Mouse (Mus musculus): ENCODE data around the gene Kcnk12.

Kcnk12 gene

DNA sequence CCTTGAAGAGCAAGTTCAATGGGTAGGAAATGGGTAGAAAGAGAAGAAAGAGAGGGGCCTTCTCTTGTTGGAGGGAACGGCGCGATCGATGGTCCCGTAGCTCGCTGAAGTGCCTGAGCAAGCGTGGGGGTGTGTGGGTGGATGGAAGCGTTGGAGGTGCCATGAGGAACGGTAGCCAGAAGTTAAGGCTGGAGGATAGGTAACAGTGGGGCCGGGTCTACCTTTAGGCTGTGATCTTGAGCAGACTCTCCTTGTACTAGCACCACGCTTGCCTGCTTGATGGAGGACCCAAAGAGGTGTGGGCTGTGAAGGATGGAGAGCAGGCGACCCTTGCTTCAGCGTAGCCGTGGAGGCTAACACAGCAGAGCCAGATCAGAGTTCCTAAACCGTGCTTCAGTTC lies 12.1 kb downstream of the Kcnk12 start:
- no peak for DNase-seq (ENCODE audit: low spot score)

DNA sequence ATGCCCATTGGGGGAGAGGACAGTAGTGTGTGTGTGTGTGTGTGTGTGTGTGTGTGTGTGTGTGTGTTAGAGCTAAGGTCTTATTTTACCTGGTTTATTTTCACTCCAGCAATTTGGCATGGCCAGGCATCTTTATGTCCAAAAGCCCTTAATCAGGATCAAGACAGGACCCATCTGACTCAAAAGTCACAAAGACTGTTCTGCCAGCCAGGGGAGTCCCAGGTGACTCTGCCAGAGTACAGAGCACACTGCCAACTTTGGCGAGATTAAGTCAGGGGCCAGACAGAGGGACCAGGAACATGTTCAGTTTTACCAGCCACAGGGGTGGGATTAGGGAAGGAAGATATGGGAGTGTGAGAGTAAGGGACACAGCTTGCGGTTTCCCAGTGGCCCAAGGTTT lies 12.9 kb downstream of the Kcnk12 start:
- no peak for DNase-seq (ENCODE audit: low spot score)

DNA sequence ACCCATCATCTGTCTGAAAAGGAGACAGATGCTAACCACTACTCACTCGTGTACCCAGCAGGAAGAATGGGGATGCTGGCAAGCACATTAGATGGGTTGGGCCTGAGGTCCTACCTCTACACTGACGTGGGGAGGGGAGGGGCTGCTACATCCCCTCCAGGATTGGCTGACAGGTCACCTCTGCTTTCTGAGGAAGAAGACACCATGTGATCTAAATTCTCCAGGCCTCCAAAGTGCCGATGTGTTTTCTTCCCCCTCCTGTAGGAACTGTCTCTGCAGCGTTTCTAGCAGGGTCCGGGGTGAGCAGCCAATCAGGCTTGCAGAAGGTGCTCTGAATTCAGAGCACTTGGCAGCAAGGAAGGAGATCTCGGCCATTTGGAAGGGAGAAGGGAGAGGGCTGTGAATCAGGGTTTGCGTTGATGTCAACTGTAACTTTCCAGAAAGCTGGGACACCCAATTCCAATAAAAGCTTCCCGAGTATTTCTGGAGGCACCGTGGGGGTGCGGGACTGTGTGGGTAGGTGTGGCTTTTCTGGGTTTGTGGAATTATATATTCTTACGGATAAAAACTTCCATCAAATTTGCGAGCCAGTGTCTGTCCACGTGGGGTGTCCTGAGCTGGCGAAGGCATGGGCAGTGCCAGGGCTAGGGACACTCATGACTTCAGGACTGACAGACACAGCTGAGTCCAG lies 13.5 kb downstream of the Kcnk12 start:
- DNase-seq (ENCODE audit: low spot score): no peak

DNA sequence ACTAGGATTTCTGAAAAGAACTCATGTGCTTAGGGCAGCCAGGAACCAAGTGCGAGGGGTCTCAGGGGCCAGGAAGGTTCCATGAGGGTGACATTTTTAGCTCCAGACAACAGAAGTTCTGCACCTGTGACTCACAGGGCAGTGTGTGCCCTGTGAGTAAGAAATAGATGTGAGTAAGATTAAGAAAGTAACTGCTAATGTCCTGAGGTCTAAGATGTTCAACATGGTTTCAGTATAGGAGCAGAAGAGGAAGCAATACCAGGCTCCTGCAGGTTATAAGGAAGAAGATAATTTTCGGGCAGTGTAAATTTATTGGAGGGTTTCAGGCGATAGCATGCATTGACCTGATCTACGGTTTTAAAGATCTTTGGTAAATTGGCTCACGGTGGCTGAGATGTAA lies 16.6 kb downstream of the Kcnk12 start:
- no peak for DNase-seq (ENCODE audit: low spot score)

DNA sequence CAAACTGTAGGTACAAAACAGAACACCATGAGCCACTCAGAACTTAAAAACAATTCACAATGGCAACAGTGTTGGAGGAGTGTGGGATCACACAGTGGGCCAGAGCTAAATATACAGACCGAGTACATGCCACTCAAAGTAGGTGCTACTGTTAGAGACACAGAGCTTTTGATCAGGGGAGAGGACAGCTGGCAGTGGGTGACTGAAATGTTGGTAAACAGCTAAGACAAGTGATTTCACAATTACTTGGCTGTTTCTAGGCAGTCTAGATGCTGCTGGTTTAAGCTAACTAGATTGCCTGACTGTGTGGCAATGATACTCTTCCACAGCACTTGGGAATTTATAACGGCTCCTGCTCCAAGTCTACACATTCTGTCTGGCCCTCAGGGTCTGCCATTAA lies 17.6 kb downstream of the Kcnk12 start:
- no peak for DNase-seq (ENCODE audit: low spot score)

DNA sequence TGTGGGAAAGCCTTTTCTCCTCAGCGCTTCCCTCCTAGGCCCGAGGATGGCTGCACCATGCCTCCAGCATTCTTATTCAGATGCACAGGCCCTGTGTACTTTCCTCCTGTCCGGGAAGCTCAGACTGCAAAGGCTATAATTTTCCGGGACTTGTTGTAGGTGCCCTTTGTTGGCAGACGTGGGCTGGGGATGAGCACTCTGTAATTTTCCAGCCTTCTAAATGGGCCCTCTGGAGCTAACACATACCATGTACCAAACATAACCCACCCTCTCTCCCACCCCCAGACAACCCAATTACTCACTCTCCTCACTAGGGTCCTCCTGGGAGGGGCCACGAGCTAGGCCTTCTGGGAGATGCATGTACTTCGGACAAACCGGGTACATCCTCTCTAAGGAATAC lies 22.8 kb downstream of the Kcnk12 start:
- DNase-seq (ENCODE audit: low spot score): no peak

DNA sequence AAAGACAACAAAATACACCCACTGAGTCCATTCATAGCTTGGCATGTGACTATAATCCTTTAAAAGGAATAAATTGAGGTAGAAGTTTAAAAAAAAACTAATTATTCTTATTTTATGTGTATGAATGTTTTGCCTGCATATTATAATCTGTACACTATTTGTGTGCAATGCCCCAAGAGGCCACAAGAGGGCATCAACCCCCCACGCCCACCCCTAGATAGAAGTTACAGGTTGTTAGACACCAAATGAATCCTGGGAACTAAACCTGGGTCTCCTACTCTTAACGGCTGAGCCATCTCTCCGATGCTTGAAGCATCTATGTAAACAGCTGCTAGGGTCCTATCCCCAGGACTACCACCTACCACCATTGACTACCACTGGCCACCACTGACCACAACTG lies 24.6 kb downstream of the Kcnk12 start:
- no peak for DNase-seq (ENCODE audit: low spot score)

DNA sequence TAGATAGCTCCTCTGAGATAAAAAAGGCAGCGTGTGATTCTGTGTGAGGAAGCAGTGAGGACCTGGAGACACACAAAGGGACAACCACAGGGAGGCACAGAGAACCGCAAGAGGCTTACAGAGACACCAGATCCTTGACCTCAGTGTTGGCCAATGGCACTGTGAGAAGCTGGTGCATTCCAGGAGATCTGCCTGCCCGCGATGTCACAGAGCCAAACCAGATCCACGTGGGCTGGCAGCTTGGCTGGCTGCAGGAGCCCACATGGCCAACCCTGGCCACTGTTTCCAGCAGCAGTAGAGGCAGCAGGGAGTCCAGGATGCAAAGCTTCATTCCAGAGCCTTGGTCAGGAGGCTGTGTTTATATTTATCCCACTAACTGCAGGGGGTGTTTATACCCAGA lies 27.0 kb downstream of the Kcnk12 start:
- no peak for DNase-seq (ENCODE audit: low spot score)

DNA sequence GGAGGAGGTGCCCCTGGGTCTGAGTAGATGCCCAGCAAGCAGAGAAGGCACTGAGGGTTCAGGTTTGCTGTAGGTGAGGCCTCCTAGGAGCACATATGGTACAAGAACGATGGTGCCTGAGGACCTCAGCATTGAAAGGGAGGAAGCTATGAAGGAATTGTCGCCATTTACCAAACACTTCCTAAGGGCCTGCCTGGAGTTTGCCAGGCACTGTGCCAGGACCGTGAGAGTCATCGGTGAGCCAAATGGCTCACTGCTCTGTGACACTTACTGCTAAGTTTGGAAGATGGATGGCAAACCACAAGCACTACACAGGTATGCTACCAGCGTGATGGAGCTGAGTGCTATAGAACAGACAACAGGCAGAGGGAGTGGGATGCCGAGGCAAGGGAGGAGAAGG lies 30.9 kb downstream of the Kcnk12 start:
- no peak for DNase-seq (ENCODE audit: low spot score)

DNA sequence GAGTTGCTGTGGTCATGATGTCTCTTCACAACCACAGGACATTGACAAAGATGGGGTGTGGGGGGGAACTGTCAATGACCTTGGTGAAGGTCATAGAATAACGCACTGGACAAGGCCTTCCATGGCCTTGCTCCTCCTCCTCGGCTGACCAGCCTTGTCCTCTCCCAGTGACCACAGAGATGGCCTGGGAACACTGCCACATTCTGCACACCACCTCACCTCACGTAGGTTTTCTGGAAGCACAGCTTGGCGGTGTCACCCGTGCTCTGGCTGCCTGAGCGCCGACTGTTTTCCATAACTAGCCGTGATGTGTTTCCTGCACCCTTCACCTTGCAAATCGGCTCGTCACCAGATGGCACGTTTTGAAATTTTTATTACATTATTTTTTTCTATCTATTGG lies 32.8 kb downstream of the Kcnk12 start:
- no peak for DNase-seq (ENCODE audit: low spot score)

DNA sequence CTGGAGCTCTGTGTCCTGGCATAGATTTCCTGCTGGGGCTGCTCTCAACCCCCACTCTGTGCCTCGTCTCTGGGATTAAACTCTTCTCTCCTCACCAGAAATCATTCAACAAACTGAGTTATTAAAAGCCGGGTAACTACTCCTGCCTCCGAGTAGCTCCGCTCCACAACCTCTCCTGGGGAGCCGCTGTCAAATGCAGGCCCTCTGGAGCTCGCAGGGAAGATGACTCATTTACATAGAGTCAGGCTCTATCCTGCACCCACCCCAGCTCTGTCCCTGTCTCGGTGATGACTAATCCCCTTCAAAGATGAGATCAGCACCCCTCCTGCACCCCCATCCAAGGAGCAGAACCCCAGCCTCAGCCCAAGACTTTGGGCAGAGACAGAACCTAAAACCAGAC lies 34.6 kb downstream of the Kcnk12 start:
- no peak for DNase-seq (ENCODE audit: low spot score)

DNA sequence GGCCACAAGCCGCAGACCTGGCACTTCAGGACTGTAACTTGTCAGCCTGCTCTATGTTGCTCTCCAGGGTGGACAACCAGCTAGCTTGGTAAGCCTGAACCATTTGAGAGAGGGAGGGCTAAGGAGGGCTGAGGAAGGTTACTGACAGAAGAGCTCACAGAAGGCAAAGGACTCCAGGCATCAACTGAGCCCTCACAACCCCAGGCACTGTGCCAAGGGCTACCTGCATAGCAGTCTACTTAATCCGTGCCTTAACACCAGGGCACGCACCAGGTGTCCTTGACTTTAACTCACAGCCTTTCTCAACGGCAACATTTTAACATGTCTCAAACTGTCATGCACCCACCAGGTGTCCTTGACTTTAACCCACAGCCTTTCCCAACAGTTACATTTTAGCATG lies 37.5 kb downstream of the Kcnk12 start:
- no peak for DNase-seq (ENCODE audit: low spot score)

DNA sequence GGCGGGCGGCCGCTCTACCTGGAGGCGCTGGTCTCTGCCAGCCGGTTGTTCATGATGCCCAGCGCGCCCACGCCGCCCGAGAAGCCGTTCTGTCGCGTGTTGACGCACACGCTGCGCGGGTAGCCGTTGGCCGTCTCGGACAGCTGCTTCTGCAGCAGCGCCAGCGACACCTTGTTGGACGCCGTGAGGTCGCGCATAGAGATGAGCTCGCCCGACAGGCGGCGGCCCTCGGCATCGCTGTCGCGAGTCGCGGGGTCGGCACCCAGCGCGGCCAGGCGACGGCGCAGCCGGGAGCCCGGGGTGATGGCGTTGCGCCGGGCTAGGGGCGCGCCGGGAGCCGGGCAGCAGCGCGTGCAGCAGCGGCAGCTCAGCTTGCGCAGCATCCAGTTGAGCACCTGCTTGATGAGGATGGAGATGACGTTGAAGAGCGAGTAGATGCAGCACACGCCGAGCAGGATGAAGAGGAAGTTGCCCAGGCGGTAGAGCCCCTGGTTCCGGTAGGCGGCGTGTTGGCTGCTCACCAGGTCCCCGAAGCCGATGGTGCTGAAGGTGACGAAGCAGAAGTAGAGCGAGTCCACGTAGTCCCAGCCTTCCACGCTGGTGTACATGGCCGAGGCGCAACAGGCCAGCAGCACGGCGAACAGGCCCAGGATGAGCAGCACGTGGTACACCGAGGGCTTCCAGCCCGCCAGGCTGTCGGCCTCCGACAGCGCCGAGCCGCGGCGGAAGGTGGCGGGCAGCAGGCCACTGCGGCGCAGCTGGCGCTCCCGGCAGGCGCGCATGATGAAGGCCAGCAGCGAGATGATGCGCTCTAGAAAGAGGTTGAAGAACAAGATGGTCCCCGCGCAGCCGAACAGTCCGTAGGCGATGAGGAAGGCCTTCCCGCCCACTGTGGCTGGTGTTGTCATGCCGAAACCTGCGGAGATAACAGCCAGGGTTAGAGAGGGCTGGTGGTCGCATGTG lies 51.6 kb downstream of the Kcnk12 start:
- peak; percentile 5 for DNase-seq (ENCODE audit: low spot score)

DNA sequence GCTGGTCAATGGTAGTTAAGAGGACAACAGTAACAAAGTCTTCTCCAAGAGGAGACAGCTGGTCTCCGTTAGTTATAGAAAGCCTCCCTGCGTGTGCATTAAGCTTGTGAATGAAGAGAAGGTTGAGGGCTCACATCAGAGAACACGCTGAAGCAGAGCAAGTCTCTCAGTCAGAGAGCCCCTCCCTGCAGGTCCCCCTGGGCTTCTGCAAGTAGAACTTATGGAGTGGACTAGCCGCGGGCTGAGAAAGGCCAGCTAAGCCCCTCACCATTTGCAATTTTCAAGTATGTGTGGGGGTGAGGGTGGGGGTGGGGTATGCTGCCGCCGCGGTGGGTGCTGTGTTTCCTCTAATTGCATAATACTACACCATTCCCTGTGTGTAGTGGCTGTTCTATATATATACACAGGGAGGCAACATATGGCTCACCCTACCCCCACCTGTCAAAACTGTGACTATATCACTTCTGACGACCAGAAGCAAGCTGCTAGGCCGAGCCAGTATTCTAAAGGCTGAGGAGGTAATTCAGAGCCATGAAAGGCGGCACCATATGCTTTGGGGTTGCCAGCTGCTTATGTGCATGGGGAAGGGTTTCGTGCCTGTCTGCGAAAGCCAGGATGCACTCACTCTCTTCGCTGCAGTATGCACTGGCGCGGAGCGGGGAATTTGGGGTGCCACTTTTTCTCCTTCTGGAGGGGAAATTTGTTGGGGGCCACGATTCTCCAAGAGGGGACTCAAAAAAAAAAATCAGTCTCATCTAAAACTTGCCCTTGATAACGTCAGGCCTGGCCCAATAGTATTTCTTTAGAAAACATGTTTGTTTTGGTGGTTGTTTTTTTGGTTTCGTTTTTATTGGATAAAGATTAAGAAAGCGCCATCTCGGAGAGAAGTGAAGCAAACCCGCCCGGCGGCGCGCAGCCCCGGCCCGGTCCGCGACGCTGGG lies 52.5 kb downstream of the Kcnk12 start:
- no peak for DNase-seq (ENCODE audit: low spot score)

DNA sequence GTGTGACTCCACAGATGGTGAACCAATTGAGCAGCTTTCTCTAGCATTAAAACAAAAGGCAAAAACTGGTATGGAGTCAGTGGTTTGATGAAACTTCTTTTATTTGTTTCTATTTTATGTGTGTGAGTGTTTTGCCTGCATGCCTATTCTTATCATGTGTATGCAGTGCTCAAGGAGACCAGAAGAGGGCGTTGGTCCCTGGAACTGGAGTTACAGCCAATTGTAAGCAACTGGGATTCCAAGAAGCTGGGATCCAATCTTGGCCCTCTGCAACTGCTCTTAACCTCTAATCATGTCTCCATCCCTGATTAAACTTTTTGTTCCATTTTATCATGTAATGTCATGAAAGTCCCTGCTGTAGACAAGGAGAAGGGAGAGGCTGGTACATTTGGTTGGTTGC lies 58.0 kb downstream of the Kcnk12 start:
- no peak for DNase-seq (ENCODE audit: low spot score)

DNA sequence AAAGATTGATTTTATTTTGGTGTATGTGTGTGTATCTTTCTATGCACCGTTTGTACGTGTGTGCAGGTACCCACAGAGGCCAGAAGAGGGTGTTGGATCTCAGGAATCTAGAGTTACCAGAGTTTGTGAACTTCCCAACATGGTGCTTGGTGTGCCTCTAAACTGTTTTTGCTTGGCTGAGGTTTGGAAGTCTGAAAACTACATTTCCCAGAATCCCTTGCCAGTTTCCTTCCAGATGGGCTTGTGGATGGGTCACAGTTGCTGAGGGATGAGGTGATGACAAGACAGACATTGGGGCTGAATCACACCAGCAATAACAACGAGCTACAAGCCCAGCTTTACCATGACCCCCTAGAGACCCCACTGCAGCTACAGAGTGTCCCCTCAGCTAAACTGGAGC lies 60.6 kb downstream of the Kcnk12 start:
- DNase-seq (ENCODE audit: low spot score): no peak

DNA sequence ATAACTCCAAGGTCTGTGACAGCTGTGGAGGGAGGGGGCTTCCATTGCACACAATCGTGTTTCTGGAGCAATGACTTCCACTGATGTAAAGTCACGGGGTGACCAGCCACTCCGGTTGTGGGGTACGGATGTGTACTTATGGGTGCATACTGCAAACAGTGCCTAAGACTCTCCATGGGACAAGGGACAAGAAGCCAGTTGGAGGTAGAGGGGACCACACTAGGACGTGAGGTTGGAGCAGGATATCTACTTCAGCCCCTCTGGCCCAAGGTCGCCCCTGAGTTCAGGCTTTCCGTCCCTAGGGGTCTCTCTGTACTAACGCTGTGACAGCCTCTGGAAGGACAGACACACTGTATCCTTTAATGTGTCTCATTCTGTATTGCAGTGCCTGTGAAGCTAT lies 63.3 kb downstream of the Kcnk12 start:
- DNase-seq (ENCODE audit: low spot score): no peak

DNA sequence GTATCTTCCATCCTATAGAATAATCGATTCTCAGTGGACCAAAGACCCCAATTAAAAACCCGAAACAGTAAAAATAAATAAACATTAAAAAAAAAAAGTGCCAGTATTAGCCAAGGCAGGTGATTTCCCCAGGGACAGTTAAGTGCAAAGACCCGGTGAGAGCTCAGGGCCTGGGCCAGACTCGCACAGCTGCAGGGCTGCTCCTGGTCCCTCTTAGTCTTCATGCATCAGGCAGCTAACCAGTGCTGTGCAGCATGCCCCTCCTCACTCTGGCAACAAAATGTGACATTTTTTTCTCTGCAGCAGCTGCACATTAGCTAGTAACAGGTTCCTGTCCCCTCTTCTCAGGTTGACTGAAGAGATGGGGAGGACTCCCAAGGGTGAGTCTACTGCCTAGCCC lies 65.8 kb downstream of the Kcnk12 start:
- no peak for DNase-seq (ENCODE audit: low spot score)

DNA sequence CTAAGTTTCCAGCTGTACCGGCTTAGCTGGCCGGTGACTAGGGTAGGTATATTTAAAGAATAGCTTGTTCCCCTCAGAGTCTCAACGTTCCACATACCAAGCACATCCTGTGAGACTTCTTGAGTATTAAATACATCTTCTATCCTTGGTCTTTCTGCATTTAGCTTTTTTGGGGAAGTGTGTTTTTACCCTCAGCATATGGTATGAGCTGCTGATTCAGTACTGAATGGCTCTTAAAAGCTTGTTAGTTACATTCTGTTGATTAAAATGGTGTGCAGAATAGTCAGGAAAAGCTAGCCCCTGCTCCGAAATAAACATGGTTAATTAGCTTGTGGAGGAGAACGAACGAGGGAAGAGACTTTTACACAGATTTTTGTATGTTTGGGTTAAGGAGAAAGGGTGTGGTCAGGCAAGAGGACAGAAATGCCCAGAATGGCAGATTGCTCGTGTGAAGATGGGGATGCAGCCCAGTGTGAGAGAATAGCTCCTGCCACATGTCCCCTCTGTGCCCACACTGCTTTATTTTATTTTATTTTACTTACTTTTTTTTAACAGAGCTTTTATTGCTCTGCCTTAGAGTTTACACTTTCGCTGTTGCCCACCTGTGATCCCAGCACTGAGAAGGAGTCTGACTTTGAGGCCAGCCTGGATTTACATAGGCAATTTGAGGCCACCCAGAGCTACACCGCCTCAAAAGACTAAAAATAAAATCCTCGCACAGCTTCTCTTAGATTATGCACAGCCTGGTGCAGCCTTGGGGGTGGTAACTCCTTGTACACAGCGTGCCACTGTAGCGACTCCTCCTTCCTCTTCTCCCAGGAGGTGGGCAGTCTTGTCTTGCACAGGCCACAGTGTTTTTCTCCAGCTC lies 71.1 kb downstream of the Kcnk12 start:
- DNase-seq (ENCODE audit: low spot score): no peak

DNA sequence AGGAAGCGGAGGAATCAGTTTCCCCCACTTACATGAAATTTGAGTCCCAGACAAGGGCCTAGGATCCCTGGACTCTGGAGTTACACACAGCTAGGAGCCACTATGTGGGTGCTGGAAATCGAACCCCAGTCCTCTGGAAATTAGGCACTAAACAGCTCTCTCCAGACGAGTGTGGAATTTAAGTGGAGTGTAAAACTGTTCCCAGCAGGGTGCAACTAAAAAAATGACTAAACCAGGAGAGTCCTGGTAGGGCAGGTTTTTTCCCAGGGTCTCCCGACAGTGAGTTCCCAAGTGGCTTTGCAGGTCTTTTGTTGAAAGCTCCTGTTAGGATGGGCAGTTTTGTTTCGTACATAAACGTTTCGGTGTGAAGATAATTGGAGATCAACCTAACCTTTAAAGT lies 73.1 kb downstream of the Kcnk12 start:
- no peak for DNase-seq (ENCODE audit: low spot score)

DNA sequence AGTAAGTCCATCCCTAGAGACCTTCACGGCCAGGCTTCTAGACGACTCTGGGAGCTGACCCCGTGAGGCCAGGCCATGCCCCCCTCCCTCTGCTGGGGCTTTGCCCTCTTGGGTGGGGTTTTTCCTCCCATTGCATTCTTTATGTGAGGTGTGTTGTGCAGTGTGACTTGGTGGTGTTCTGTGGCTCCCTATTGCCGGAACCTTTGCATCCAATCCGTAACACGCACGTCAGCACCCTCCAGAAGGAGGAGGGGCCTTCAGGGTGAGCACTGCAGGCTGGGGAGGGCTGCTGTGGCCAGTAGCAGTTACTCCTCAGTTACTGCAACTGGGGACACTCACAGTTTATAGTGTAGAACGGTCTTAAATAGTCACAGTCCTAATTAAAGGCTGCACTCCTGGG lies 97.7 kb downstream of the Kcnk12 start:
- no peak for DNase-seq (ENCODE audit: low spot score)
